Mouse (Mus musculus): ENCODE measurements around the gene Cds1. TPM values are rescaled to one million over a fixed set of nuclear protein-coding genes. Genes with fewer than 3 reads are reported as not detected.

Cds1 gene
- polyA plus RNA-seq, 1 experiment from 2014 or later: 3.8 TPM

DNA sequence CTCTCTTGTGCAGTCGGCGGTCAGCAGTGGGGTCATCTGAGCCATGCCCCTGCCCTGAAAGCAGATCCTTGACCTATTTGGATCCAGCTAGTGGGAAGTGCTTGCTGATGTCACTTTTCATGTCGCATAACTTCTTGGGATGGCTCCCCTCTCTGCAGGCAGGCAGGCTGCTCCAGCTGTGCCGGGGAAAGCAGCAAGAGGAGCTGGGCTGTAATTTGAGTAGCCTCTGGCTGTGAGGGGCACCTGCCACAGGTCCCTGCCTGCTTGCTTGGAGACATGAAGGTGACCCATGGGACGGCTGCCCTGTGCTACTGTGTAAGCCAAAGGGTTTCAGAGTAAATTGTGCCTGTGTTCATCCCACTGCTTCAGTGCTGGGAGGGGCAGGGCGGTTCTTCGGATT, 54.9 kb downstream of the Cds1 start:
- ATAC-seq (ENCODE audit: low read depth): no peak
- no peaks in the 10 kb centered on the region for H3K4me1 ChIP-seq (replicated peaks)
- H3K4me3 ChIP-seq: no peak overlapping the region
- no peak overlapping the region for H3K27ac ChIP-seq (replicated peaks)
- H3K27me3 ChIP-seq: no peaks in the 10 kb centered on the region; the same call in 1 of the 2 replicates
- H3K9ac ChIP-seq: no peak overlapping the region
- no peaks in the 10 kb centered on the region for H3K9me3 ChIP-seq
- H3K4me2 ChIP-seq: no peak overlapping the region
- WGBS: 22% methylated on average over 7 of the region's 7 CpGs
- no peaks in the 10 kb centered on the region for H3K36me3 ChIP-seq

DNA sequence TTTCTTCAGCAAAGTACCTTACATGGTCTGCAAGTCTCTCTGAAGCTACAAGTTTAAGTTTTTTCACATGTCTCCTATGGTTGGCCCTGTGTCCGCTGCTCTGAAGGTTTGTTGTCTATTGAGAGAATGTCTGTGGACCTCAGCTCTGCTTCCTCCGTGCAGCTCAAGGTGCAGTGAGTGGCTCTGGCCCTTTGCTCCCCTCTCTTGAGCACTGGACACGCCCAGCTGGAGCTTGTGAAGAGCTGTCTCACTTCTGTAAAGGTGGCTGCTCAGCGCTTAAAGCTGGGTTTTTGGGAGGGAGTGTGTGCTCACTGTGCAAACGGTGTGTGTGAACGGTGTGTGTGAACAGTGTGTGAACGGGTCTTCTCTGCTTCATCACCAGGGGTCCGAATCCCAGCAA, 56.1 kb downstream of the Cds1 start:
- Histone ChIP-seq H3K27ac (replicated peaks) (no peak overlapping the region), H3K4me3 (no peak overlapping the region), H3K4me1 (replicated peaks) (peaks cover 6% of the 10 kb centered on the region), H3K9ac (no peak overlapping the region), H3K9me3 (no peaks in the 10 kb centered on the region), H3K27me3 (no peaks in the 10 kb centered on the region; the same call in 1 of the 2 replicates), H3K36me3 (no peaks in the 10 kb centered on the region), H3K4me2 (no peak overlapping the region)
- 73% methylated on average over 8 of the region's 8 CpGs for WGBS
- ATAC-seq (ENCODE audit: low read depth): no peak

DNA sequence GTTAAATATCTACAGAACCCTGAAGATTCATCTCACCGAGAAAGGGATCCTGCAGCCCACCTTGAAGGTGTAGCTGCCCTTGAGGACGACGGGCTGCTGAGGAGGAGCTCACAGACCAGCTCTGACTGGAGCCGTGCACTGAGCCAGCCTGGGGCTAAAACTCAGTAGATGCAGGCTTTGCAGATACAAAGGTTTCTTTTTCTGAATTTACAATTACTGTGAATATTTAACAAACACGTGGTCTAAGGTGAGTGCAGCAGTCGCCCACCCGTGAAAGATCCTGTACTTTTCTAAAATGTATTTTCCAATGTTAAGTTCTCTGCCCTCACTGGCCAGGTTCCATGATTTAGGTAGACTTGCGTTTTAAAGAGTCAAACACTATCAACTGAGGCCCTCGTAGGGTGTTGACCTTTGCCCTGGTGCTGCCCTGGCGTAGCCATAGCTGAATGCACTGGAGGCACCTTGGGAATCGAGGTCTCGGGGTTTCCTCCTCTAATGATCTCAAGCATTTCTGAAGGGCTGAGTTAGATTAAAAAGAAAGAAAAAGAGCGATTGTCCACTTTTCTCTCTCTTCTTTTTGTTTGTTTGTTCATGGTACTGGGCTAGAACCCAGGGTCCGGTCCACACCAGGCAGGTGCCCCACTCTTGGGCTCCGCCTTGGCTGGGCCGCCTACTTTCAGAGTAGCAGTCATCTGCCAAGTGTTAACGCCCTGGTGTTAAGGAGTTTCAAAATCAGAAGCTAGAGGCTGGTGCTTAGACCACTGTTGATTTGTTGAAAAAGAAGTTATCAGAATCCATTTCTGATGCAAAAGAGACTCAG, 56.8 kb downstream of the Cds1 start:
- no peak overlapping the region for H3K4me3 ChIP-seq
- WGBS: 75% methylated on average over 17 of the region's 17 CpGs
- H3K4me1 ChIP-seq (replicated peaks): peaks cover 10% of the 10 kb centered on the region
- no peaks in the 10 kb centered on the region; the same call in 1 of the 2 replicates for H3K27me3 ChIP-seq
- H3K9me3 ChIP-seq: no peaks in the 10 kb centered on the region
- ATAC-seq (ENCODE audit: low read depth): no peak
- H3K4me2 ChIP-seq: no peak overlapping the region
- no peak overlapping the region for H3K9ac ChIP-seq
- H3K27ac ChIP-seq (replicated peaks): no peak overlapping the region
- H3K36me3 ChIP-seq: no peaks in the 10 kb centered on the region

DNA sequence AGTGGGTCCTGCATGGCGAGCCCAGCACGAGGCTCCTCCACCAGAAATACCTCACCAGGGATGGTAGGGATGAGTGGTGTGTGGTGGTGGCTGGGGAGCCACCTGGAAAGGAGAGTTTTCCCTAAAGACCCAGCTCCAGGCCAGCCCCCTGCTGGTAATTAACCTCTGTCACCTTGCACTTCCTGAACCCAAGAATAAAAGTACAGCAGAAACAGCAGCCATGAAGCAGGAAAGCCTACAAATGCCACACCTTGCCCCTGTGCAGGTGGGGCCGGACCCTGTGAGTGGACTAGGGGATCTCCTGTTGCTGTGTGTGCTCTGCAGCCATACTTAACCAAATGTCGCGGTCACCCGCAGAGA, 57.4 kb downstream of the Cds1 start:
- Histone ChIP-seq H3K27me3 (no peaks in the 10 kb centered on the region; the same call in 1 of the 2 replicates), H3K4me1 (replicated peaks) (peaks cover 15% of the 10 kb centered on the region), H3K9ac (no peak overlapping the region), H3K36me3 (no peaks in the 10 kb centered on the region), H3K27ac (replicated peaks) (no peak overlapping the region), H3K4me3 (no peak overlapping the region), H3K4me2 (no peak overlapping the region), H3K9me3 (no peaks in the 10 kb centered on the region)
- WGBS: 59% methylated on average over 6 of the region's 6 CpGs
- no peak for ATAC-seq (ENCODE audit: low read depth)

DNA sequence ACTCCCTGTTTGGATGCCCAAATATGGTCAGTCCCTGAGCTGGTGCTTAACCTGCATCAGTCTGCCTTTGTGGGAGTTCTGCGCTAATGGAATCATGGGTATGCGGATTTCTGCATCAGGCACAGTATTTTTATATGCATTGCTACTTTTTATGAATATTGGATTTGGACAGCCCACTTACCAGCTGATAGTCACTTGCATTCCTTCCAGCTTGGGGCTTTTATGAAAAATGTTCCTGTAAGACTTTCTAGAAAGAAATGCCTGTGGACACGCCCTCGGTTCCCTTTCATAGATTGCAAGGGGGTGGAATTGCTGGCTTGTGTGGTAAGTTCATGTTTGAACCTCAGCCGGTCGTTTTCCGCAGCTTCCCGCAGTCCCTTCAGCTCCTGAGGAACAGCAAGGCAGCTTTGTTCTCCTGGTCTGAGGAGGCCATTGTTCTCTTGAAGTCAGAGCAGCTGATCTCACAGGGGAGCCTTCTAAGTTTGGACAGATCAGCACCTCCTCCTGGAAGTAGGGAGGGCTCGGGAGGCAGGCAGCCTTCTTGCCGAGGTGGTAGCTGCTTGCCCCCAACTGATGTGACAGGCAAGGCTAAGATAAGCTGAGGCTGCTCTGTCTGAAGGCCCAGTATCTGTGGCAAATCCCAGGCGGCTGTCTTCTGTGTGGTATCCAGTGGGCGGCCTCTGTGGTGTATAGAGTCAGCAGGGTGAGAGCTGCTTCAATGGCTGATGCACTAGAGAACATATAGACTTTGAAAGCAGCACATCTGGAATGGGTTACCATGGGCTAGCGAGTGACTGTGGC, 60.4 kb downstream of the Cds1 start:
- Histone ChIP-seq H3K4me2 (no peak overlapping the region), H3K36me3 (no peaks in the 10 kb centered on the region), H3K9me3 (no peaks in the 10 kb centered on the region), H3K4me3 (no peak overlapping the region), H3K4me1 (replicated peaks) (peaks cover 15% of the 10 kb centered on the region), H3K9ac (no peak overlapping the region), H3K27me3 (no peaks in the 10 kb centered on the region; the same call in 1 of the 2 replicates), H3K27ac (replicated peaks) (peak overlapping the region; percentile 62)
- 20% methylated on average over 13 of the region's 13 CpGs for WGBS
- ATAC-seq (ENCODE audit: low read depth): no peak

DNA sequence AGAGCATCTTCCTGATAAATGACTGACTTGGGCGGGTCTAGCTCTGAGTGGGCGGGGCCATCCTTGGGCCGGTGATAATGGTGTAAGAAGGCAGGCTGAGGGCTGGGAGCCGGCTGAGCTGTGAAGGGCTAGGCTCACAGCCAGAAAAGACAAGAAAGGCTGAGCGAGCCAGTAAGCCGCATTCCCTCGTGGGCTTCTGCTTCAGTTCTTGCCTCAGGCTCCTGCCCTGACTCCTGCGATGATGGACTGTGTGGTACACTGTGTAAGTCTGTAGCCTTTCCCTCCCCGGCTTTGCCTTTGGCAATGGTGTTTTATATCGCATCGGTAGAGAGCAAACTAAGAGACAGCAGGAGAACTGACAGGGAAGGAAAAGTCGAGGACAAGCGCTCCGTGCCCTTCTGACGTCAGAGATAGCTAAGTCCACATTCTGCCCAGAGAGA, 61.6 kb downstream of the Cds1 start:
- Histone ChIP-seq H3K27ac (replicated peaks) (no peak overlapping the region), H3K4me1 (replicated peaks) (peaks cover 15% of the 10 kb centered on the region), H3K36me3 (0 out of 2 replicates have a peak, but pooled peaks cover 6% of the 10 kb centered on the region), H3K4me3 (no peak overlapping the region), H3K27me3 (no peaks in the 10 kb centered on the region; the same call in 1 of the 2 replicates), H3K9ac (no peak overlapping the region), H3K9me3 (no peaks in the 10 kb centered on the region), H3K4me2 (peak overlapping the region; percentile 47)
- WGBS: 6% methylated on average over 15 of the region's 15 CpGs
- ATAC-seq (ENCODE audit: low read depth): peak; percentile 72

DNA sequence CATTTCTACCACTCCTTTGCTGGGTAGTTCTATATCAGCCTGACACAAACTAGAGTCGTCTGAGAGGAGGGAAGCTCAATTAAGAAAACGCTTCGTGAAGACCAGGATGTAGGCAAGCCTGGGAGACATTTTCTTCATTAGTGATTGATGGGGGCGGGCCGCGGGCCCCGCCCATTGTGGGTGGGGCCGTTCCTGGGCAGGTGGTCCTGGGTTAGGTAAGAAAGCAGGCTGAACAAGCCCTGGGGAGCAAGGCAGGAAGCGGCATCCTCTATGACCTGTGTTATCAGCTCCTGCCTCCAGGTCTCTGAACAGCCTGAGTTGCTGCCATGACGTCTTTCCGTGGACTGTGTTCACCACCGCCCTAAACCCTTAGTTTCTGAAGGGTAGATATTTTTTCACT, 62.5 kb downstream of the Cds1 start:
- Histone ChIP-seq H3K4me1 (replicated peaks) (peaks cover 15% of the 10 kb centered on the region), H3K27ac (replicated peaks) (no peak overlapping the region), H3K9me3 (no peaks in the 10 kb centered on the region), H3K36me3 (peaks cover 14% of the 10 kb centered on the region; the same call in 1 of the 2 replicates), H3K4me3 (no peak overlapping the region), H3K9ac (no peak overlapping the region), H3K27me3 (no peaks in the 10 kb centered on the region; the same call in 1 of the 2 replicates), H3K4me2 (no peak overlapping the region)
- 35% methylated on average over 12 of the region's 12 CpGs for WGBS
- ATAC-seq (ENCODE audit: low read depth): no peak

DNA sequence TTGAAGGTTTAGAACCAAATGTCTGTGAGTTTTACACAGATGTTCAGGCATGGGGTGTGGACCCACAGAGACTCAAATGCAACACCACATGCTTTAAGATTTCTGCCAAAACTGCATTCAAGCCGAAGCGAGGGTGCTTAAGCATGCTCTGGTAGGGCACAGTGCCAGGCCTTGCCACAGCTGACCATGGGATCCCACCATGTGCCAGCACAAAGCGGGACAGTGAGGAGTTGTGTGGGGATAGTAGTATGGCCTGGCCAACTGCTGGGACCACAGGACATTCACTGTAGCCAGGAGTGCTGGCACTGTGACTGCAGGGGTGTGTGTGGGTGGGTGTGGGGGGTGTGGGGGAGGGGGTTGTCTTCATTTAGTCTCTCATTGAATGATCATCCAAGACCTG, 64.0 kb downstream of the Cds1 start:
- Histone ChIP-seq H3K4me3 (no peak overlapping the region), H3K9ac (no peak overlapping the region), H3K36me3 (peaks cover 21% of the 10 kb centered on the region), H3K9me3 (no peaks in the 10 kb centered on the region), H3K27me3 (no peaks in the 10 kb centered on the region), H3K27ac (replicated peaks) (no peak overlapping the region), H3K4me1 (replicated peaks) (peaks cover 15% of the 10 kb centered on the region), H3K4me2 (no peak overlapping the region)
- 83% methylated on average over 3 of the region's 3 CpGs for WGBS
- ATAC-seq (ENCODE audit: low read depth): no peak

DNA sequence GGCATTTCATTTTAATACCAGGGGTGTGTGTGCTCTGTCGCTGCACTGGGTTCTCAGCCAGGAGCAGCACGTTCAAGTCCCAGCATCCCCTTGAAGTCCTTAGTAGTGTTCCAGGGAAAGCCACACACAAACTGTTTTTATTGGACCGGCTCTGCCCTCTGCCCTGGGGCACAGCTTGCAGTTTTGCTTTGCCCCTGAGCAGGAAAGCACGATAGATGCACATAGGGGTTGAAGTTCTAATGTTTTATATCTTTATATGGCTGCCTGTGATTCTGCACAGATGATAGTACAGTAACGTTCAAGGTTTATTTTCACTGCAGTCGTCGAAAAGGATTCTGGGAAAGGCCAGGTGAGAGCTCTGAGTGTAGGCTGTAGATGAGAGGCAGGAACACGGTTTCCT, 65.2 kb downstream of the Cds1 start:
- Histone ChIP-seq H3K4me2 (no peak overlapping the region), H3K27me3 (no peaks in the 10 kb centered on the region), H3K9ac (no peak overlapping the region), H3K36me3 (peaks cover 30% of the 10 kb centered on the region), H3K4me1 (replicated peaks) (peaks cover 14% of the 10 kb centered on the region), H3K9me3 (no peaks in the 10 kb centered on the region), H3K27ac (replicated peaks) (no peak overlapping the region), H3K4me3 (no peak overlapping the region)
- ATAC-seq (ENCODE audit: low read depth): no peak
- 81% methylated on average over 8 of the region's 8 CpGs for WGBS

DNA sequence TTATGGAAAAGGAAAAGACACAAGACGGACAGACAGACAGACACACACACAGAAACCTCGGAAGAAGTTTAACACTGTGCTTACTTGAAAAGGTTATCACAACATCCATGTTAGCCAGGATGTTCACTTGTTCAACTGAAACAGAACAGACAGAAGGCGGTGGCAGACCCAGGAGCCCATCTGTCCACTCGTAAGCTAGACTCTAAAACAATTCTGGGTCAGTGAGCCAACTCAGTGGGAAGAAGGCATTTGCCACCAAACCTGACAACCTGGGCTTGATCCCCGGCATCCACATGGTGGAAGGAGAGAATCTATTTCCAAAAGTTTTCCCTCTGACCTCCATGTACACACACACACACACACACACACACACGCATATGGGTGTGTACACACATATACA, 67.1 kb downstream of the Cds1 start:
- H3K27me3 ChIP-seq: no peaks in the 10 kb centered on the region
- peaks cover 1% of the 10 kb centered on the region for H3K4me1 ChIP-seq (replicated peaks)
- no peak overlapping the region for H3K27ac ChIP-seq (replicated peaks)
- 90% methylated on average over 6 of the region's 6 CpGs for WGBS
- H3K4me2 ChIP-seq: no peak overlapping the region
- ATAC-seq (ENCODE audit: low read depth): no peak
- peaks cover 49% of the 10 kb centered on the region for H3K36me3 ChIP-seq
- no peaks in the 10 kb centered on the region for H3K9me3 ChIP-seq
- H3K9ac ChIP-seq: no peak overlapping the region
- no peak overlapping the region for H3K4me3 ChIP-seq

DNA sequence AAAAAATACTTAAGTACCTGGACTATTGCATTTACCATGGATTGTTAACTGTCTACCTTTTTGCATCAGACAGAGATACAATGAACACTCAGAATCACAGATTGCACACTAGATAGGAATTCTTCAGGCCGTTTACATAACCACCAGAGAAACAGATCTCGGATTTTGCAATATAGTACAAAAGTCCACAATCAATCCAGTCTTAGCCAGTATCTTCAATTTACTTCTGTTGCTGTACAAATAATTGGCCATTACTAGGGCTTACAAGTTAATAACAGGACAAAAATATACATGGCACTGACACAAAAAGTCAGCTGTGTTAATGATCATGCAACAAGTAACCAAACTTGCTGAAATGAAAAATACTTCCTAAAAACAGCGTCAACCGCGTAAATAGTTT, 68.1 kb downstream of the Cds1 start:
- H3K36me3 ChIP-seq: peaks cover 58% of the 10 kb centered on the region
- no peaks in the 10 kb centered on the region for H3K4me1 ChIP-seq (replicated peaks)

DNA sequence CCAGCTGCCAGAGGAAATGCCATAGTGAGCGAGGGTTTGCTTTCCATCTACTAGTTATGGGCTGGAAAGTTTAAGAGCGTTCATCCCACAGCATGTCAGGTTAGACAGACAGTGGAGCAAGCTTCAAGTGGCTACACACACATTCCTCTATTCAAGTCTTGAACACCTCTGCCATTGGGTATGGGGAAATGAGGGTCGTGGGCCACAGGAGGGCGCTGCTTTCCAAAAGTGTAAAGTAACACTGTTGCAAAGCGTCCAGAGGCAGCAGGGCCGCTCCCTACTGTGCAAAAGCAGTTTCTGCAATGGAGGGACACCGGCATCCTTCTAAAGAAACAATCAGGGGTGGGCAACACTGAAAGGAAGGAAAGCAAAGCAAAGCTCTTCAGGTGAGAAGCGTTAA, 68.9 kb downstream of the Cds1 start:
- Histone ChIP-seq H3K4me1 (replicated peaks) (no peaks in the 10 kb centered on the region), H3K36me3 (peaks cover 67% of the 10 kb centered on the region), H3K9me3 (no peaks in the 10 kb centered on the region), H3K27ac (replicated peaks) (no peak overlapping the region), H3K4me2 (no peak overlapping the region), H3K4me3 (no peak overlapping the region), H3K27me3 (no peaks in the 10 kb centered on the region), H3K9ac (no peak overlapping the region)
- ATAC-seq (ENCODE audit: low read depth): no peak
- 62% methylated on average over 8 of the region's 8 CpGs for WGBS

More for the DNA sequence above, 68.1 kb downstream of the Cds1 start:
- Histone ChIP-seq H3K9me3 (no peaks in the 10 kb centered on the region), H3K27me3 (no peaks in the 10 kb centered on the region), H3K9ac (no peak overlapping the region), H3K4me2 (no peak overlapping the region), H3K4me3 (no peak overlapping the region), H3K27ac (replicated peaks) (no peak overlapping the region)
- ATAC-seq (ENCODE audit: low read depth): no peak
- 95% methylated on average over 5 of the region's 5 CpGs for WGBS
